Mouse (Mus musculus) E14TG2a.4 (cell line): ENCODE measurements around the gene Smo.

ENCODE experiments used
- CTCF ChIP-seq: conservative IDR thresholded peaks from 2 replicates; pipeline ENCODE4 v1.5.1; 2014; ENCODE audit warnings: low read length
- NANOG ChIP-seq: IDR thresholded peaks from 2 replicates; pipeline ENCODE4 v1.6.1; 2014; ENCODE audit warnings: borderline replicate concordance, low read length, mixed read lengths

DNA sequence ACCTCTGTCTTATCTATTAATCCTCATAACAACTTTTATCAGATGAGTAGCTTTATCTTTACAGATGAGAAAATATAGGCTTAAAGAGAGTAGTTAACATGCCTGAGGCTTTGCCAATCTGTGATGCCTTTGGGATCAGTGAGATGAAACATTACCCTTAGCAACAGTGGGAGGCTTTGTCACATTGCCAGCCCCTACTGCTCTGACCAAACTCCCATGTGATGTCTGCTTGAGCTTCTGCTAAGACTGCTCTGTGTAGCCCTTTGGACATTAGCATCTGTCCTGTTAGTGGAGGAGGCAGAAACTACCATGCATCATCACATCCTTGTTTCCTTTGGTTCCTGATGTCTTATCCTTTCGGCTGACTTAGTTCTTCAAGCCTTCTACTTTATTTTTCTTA, 40.3 kb downstream of the Smo start:
- TF ChIP-seq CTCF (no peak), NANOG (no peak)
